Mouse (Mus musculus) heart, embryonic 12.5 days (tissue): ENCODE results near the gene Gm16451. TPM values are rescaled to one million over a fixed set of nuclear protein-coding genes. Genes with fewer than 3 reads are reported as not detected.
"Not testable (repeated sequence)": the region's sequence is repeated elsewhere in the genome, so short reads cannot be mapped to it uniquely, and the experiment has no call there.

Experiments used
- ATAC-seq: fragments of 200-750 bp; cut with Nextera tagmentation; 2 replicates; pipeline ENCODE4 v1.8.0; 2017; ENCODE audit warnings: moderate TSS enrichment, moderate library complexity; ENCODE audit not compliant: insufficient number of reproducible peaks, low FRiP score
- H3K27ac ChIP-seq: fragments of 300-500 bp; sonication (generic); 2 replicates; pipeline ENCODE4 v1.5.1; 2016; ENCODE audit warnings: mild to moderate bottlenecking, moderate library complexity; ENCODE audit not compliant: poor library complexity, severe bottlenecking
- H3K27me3 ChIP-seq: fragments of 300-500 bp; sonication (generic); replicated peaks from 2 replicates; pipeline ENCODE4 v1.6.1; 2016; ENCODE audit warnings: mild to moderate bottlenecking, moderate library complexity
- H3K36me3 ChIP-seq: fragments of 300-500 bp; sonication (generic); 2 replicates; pipeline ENCODE4 v1.6.1; 2016; ENCODE audit warnings: mild to moderate bottlenecking, moderate library complexity
- H3K4me1 ChIP-seq: fragments of 300-500 bp; sonication (generic); replicated peaks from 2 replicates; pipeline ENCODE4 v1.6.1; 2016; ENCODE audit warnings: mild to moderate bottlenecking
- H3K4me2 ChIP-seq: fragments of 300-500 bp; sonication (generic); 2 replicates; pipeline ENCODE4 v1.6.1; 2016; ENCODE audit warnings: mild to moderate bottlenecking, moderate library complexity
- H3K4me3 ChIP-seq: fragments of 300-500 bp; sonication (generic); 2 replicates; pipeline ENCODE4 v1.5.1; 2016; ENCODE audit warnings: mild to moderate bottlenecking
- H3K9ac ChIP-seq: fragments of 300-500 bp; sonication (generic); 2 replicates; pipeline ENCODE4 v1.6.1; 2016; ENCODE audit warnings: mild to moderate bottlenecking, moderate library complexity
- H3K9me3 ChIP-seq: fragments of 300-500 bp; sonication (generic); replicated peaks from 2 replicates; pipeline ENCODE4 v1.6.1; 2016; ENCODE audit warnings: mild to moderate bottlenecking, moderate library complexity
- WGBS: fragments of 180-500 bp; shearing (Covaris S2); methylation state at CpG from one replicate; pipeline ENCODE4 v1.1.7; 2016; 5-methylcytosine and 5-hydroxymethylcytosine counted together
- polyA plus RNA-seq: library from polyadenylated mRNA; unstranded; fragments of >200 nt; fragmentation: Nextera tagmentation; extraction: Ambion mirVana; gene quantifications from 2 replicates; pipeline ENCODE4 v1.2.1, GENCODE M21; 2016

The Gm16451 gene
- not detected in 2 replicates for polyA plus RNA-seq

- no CpG with 5 or more reads among the region's 2 CpGs for WGBS
- not testable (repeated sequence) for H3K27me3 ChIP-seq, H3K4me2 ChIP-seq, H3K27ac ChIP-seq, ATAC-seq, H3K36me3 ChIP-seq, H3K4me1 ChIP-seq, H3K9me3 ChIP-seq, H3K9ac ChIP-seq, H3K4me3 ChIP-seq
Measured at GRCm38 (mm10) chr7:22118145-22118544, at the start of gene Gm16451. TSS of gene Gm16451 (minus strand) at chr7:22118245.

- H3K9ac ChIP-seq, H3K36me3 ChIP-seq, ATAC-seq, H3K27me3 ChIP-seq, H3K4me2 ChIP-seq, H3K4me1 ChIP-seq, H3K4me3 ChIP-seq, H3K27ac ChIP-seq, H3K9me3 ChIP-seq: not testable (repeated sequence)
- no CpG with 5 or more reads among the region's 3 CpGs for WGBS
Measured at GRCm38 (mm10) chr7:22163935-22164334, 45.9 kb upstream of the Gm16451 start, which contains the start of gene Vmn1r142. TSS of gene Vmn1r142 (minus strand) at chr7:22164035.

- not testable (repeated sequence) for H3K36me3 ChIP-seq, H3K9ac ChIP-seq, H3K4me1 ChIP-seq, H3K27me3 ChIP-seq, H3K4me2 ChIP-seq, H3K4me3 ChIP-seq, H3K27ac ChIP-seq, H3K9me3 ChIP-seq, ATAC-seq
- WGBS, result no CpG with 5 or more reads among the region's 5 CpGs
Measured at GRCm38 (mm10) chr7:22134641-22135040, 16.6 kb upstream of the Gm16451 start, which contains the start of gene Gm10666. TSS of gene Gm10666 (minus strand) at chr7:22134741.

- not testable (repeated sequence) for H3K4me2 ChIP-seq, ATAC-seq, H3K27ac ChIP-seq, H3K9me3 ChIP-seq, H3K36me3 ChIP-seq, H3K9ac ChIP-seq, H3K4me3 ChIP-seq, H3K4me1 ChIP-seq, H3K27me3 ChIP-seq
- WGBS, result no CpG with 5 or more reads among the region's 7 CpGs
Measured at GRCm38 (mm10) chr7:22068757-22069156, 49.3 kb downstream of the Gm16451 start, which contains the start of gene Vmn1r139. TSS of gene Vmn1r139 (plus strand) at chr7:22069057.

Other genes starting within 250 kb of the Gm16451 start
- not detected in 2 replicates for gene Gm5891, start 197.0 kb downstream of the Gm16451 start, polyA plus RNA-seq
- not detected in 2 replicates for gene Vmn1r137, start 123.7 kb downstream of the Gm16451 start, polyA plus RNA-seq
- gene Vmn1r138, start 89.3 kb downstream of the Gm16451 start, polyA plus RNA-seq, result not detected in 2 replicates
- gene Gm6176, start 61.9 kb downstream of the Gm16451 start, polyA plus RNA-seq, result not detected in 2 replicates
- not detected in 2 replicates for gene Vmn1r139, start 49.2 kb downstream of the Gm16451 start, polyA plus RNA-seq
- not detected in 2 replicates for gene Gm10666, start 16.5 kb upstream of the Gm16451 start, polyA plus RNA-seq
- gene Vmn1r142, start 45.8 kb upstream of the Gm16451 start, polyA plus RNA-seq, result not detected in 2 replicates
- not detected in 2 replicates for gene Vmn1r143, start 71.1 kb upstream of the Gm16451 start, polyA plus RNA-seq
- not detected in 2 replicates for gene Gm8653, start 83.0 kb upstream of the Gm16451 start, polyA plus RNA-seq
- not detected in 2 replicates for gene Gm8453, start 111.2 kb upstream of the Gm16451 start, polyA plus RNA-seq
- gene Gm4187, start 211.5 kb upstream of the Gm16451 start, polyA plus RNA-seq, result not detected in 2 replicates